Mouse (Mus musculus): ENCODE results near the gene Baz2a.
"Not testable (repeated sequence)": the region's sequence is repeated elsewhere in the genome, so short reads cannot be mapped to it uniquely, and the experiment has no call there.

The Baz2a gene

GRCm38 (mm10) chr10:128123833-128124232, 32.5 kb downstream of the Baz2a start:
- no peak for DNase-seq (ENCODE audit: low spot score)

GRCm38 (mm10) chr10:128124831-128125230, 33.5 kb downstream of the Baz2a start:
- DNase-seq (ENCODE audit: low spot score), result no peak

GRCm38 (mm10) chr10:128125951-128126350, 34.6 kb downstream of the Baz2a start:
- no peak for DNase-seq (ENCODE audit: low spot score)

- no peak for DNase-seq (ENCODE audit: low spot score)
Measured at GRCm38 (mm10) chr10:128127497-128127896, 36.1 kb downstream of the Baz2a start.

GRCm38 (mm10) chr10:128128143-128128542, 36.8 kb downstream of the Baz2a start:
- no peak for DNase-seq (ENCODE audit: low spot score)

- DNase-seq (ENCODE audit: low spot score), result no peak
Measured at GRCm38 (mm10) chr10:128131297-128131696, 39.9 kb downstream of the Baz2a start.

- DNase-seq (ENCODE audit: low spot score), result no peak
Measured at GRCm38 (mm10) chr10:128131812-128132211, 40.4 kb downstream of the Baz2a start.

- no peak for DNase-seq (ENCODE audit: low spot score)
Measured at GRCm38 (mm10) chr10:128133650-128134332, 42.4 kb downstream of the Baz2a start.

- no peak for DNase-seq (ENCODE audit: low spot score)
Measured at GRCm38 (mm10) chr10:128135374-128135773, 44.0 kb downstream of the Baz2a start.

- DNase-seq (ENCODE audit: low spot score), result peak; percentile 42
Measured at GRCm38 (mm10) chr10:128140236-128140952, 49.0 kb downstream of the Baz2a start.

GRCm38 (mm10) chr10:128142165-128142564, 50.8 kb downstream of the Baz2a start:
- DNase-seq (ENCODE audit: low spot score), result no peak

GRCm38 (mm10) chr10:128143659-128144058, 52.3 kb downstream of the Baz2a start:
- no peak for DNase-seq (ENCODE audit: low spot score)

- DNase-seq (ENCODE audit: low spot score), result no peak
Measured at GRCm38 (mm10) chr10:128144961-128145360, 53.6 kb downstream of the Baz2a start.

GRCm38 (mm10) chr10:128148789-128149365, 57.5 kb downstream of the Baz2a start:
- no peak for DNase-seq (ENCODE audit: low spot score)

- peak; percentile 56 for DNase-seq (ENCODE audit: low spot score)
Measured at GRCm38 (mm10) chr10:128149592-128149991, 58.2 kb downstream of the Baz2a start.

- DNase-seq (ENCODE audit: low spot score), result no peak
Measured at GRCm38 (mm10) chr10:128150941-128151340, 59.6 kb downstream of the Baz2a start.

GRCm38 (mm10) chr10:128153978-128154377, 62.6 kb downstream of the Baz2a start:
- DNase-seq (ENCODE audit: low spot score), result no peak

- DNase-seq (ENCODE audit: low spot score), result not testable (repeated sequence)
Measured at GRCm38 (mm10) chr10:128165726-128166125, 74.3 kb downstream of the Baz2a start.

- DNase-seq (ENCODE audit: low spot score), result no peak
Measured at GRCm38 (mm10) chr10:128167091-128167490, 75.7 kb downstream of the Baz2a start.

GRCm38 (mm10) chr10:128171348-128171747, 80.0 kb downstream of the Baz2a start:
- DNase-seq (ENCODE audit: low spot score), result not testable (repeated sequence)

GRCm38 (mm10) chr10:128175302-128175701, 83.9 kb downstream of the Baz2a start:
- no peak for DNase-seq (ENCODE audit: low spot score)

- DNase-seq (ENCODE audit: low spot score), result peak; percentile 42
Measured at GRCm38 (mm10) chr10:128175996-128176755, 84.8 kb downstream of the Baz2a start.
